ENCODE assay signal across 11 mouse cellular contexts in the genomic region with DNA sequence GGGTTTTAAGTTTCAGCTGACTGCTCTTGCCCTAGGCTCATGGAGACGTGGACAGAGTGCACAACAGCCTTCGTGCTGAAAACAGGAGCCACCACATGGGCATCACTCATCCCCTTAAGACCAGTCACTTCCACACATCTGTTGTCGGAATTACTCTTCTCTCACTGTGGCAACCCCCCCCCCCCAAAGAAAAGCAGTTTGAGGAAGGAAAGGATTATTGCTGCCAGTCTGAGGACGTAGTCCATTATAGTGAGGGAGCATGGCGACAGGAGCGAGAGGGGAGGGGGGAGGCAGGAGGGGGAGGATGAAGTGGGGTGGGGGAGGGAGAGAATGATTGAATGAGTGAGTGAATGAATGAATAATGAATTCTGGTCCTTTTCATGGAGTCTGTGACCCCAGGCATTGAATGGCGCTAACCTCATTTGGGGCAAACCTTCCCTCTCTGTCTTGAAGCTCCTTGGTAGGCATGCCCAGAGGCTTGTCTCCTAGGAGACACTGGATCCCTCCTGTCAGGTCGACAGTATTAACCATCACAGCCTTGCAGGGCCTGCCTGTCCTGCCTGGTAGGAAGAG.
A peak's percentile ranks its signal among the peaks of the same experiment; 100 is the strongest.
DNase-seq lines count a peak whose midpoint lies in the region; ATAC-seq and TF ChIP-seq lines count a peak whose summit lies in the region.
"Had no signal": no experiment of that assay in that cellular context is flagged by ENCODE, and none has a peak within 500 bp of the region (broad histone marks: within the 10 kb centered on the region; RNA-seq: fewer than 3 reads in every experiment).

No protein-coding gene starts in this region.

- peaks cover 30% of the 10 kb centered on the region for H3K4me1 ChIP-seq in embryonic facial prominence, embryonic 13.5 days
- peaks cover 33% of the 10 kb centered on the region for H3K4me1 ChIP-seq in embryonic facial prominence, embryonic 10.5 days
- H3K4me1 ChIP-seq in forebrain, embryonic 12.5 days, result peaks cover 20% of the 10 kb centered on the region
- H3K4me1 ChIP-seq in hindbrain, embryonic 15.5 days (replicated peaks), result peaks cover 18% of the 10 kb centered on the region
- peaks cover 9% of the 10 kb centered on the region; the same call in 1 of the 2 replicates for H3K4me1 ChIP-seq in midbrain, postnatal 0 days (ENCODE audit: insufficient read depth, low read length)

- H3K9me3 ChIP-seq in embryonic facial prominence, embryonic 13.5 days, result no peaks in the 10 kb centered on the region
- no peaks in the 10 kb centered on the region for H3K9me3 ChIP-seq in embryonic facial prominence, embryonic 10.5 days
- H3K9me3 ChIP-seq in forebrain, embryonic 12.5 days, result no peaks in the 10 kb centered on the region
- H3K9me3 ChIP-seq in hindbrain, embryonic 15.5 days, result no peaks in the 10 kb centered on the region
- no peaks in the 10 kb centered on the region for H3K9me3 ChIP-seq in midbrain, postnatal 0 days (ENCODE audit: low read length)

- H3K36me3 ChIP-seq in embryonic facial prominence, embryonic 13.5 days, result no peaks in the 10 kb centered on the region
- no peaks in the 10 kb centered on the region for H3K36me3 ChIP-seq in embryonic facial prominence, embryonic 10.5 days (replicated peaks)
- H3K36me3 ChIP-seq in forebrain, embryonic 12.5 days (replicated peaks), result no peaks in the 10 kb centered on the region
- H3K36me3 ChIP-seq in hindbrain, embryonic 15.5 days, result no peaks in the 10 kb centered on the region
- no peaks in the 10 kb centered on the region for H3K36me3 ChIP-seq in midbrain, postnatal 0 days (ENCODE audit: insufficient read depth, low read length)

- 42% methylated on average over 8 of the region's 8 CpGs for WGBS in embryonic facial prominence, embryonic 13.5 days
- 45% methylated on average over 8 of the region's 8 CpGs for WGBS in embryonic facial prominence, embryonic 10.5 days
- 19% methylated on average over 8 of the region's 8 CpGs for WGBS in forebrain, embryonic 12.5 days
- WGBS in hindbrain, embryonic 15.5 days, result 19% methylated on average over 8 of the region's 8 CpGs
- WGBS in midbrain, postnatal 0 days, result 20% methylated on average over 8 of the region's 8 CpGs

- no peak overlapping the region for H3K4me2 ChIP-seq in embryonic facial prominence, embryonic 13.5 days
- H3K4me2 ChIP-seq in forebrain, embryonic 12.5 days, result peak overlapping the region; percentile 26
- H3K4me2 ChIP-seq in hindbrain, embryonic 15.5 days, result no peak overlapping the region
- H3K4me2 ChIP-seq in midbrain, postnatal 0 days (ENCODE audit: low read depth, low read length, poor library complexity, severe bottlenecking), result no peak overlapping the region

- H3K4me3 ChIP-seq in embryonic facial prominence, embryonic 13.5 days, result no peak overlapping the region
- H3K4me3 ChIP-seq in embryonic facial prominence, embryonic 10.5 days, result no peak overlapping the region
- no peak overlapping the region for H3K4me3 ChIP-seq in forebrain, embryonic 12.5 days (replicated peaks)
- no peak overlapping the region for H3K4me3 ChIP-seq in hindbrain, embryonic 15.5 days
- no peak overlapping the region for H3K4me3 ChIP-seq in midbrain, postnatal 0 days (ENCODE audit: low read depth, low read length)

- H3K27me3 ChIP-seq in embryonic facial prominence, embryonic 13.5 days, result no peaks in the 10 kb centered on the region
- 0 out of 2 replicates have a peak, but pooled peaks cover 8% of the 10 kb centered on the region for H3K27me3 ChIP-seq in embryonic facial prominence, embryonic 10.5 days (replicated peaks; ENCODE audit: low read depth, poor library complexity, severe bottlenecking)
- peaks cover 9% of the 10 kb centered on the region for H3K27me3 ChIP-seq in forebrain, embryonic 12.5 days
- H3K27me3 ChIP-seq in hindbrain, embryonic 15.5 days, result no peaks in the 10 kb centered on the region
- H3K27me3 ChIP-seq in midbrain, postnatal 0 days (ENCODE audit: insufficient read depth, low read length), result no peaks in the 10 kb centered on the region; the same call in 1 of the 2 replicates

- ATAC-seq in embryonic facial prominence, embryonic 13.5 days (ENCODE audit: insufficient number of reproducible peaks, insufficient read depth, low FRiP score, low TSS enrichment, low read depth), result no peak
- ATAC-seq in forebrain, embryonic 12.5 days (ENCODE audit: low FRiP score), result peak; percentile 80
- ATAC-seq in hindbrain, embryonic 15.5 days (ENCODE audit: low FRiP score, low read depth), result peak; percentile 74
- ATAC-seq in midbrain, postnatal 0 days (ENCODE audit: low FRiP score), result peak; percentile 75

- TF ChIP-seq CTCF in midbrain, postnatal 0 days (IDR thresholded peaks at IDR 0.05), result no peak

- H3K27ac ChIP-seq in embryonic facial prominence, embryonic 13.5 days, result peak overlapping the region; percentile 33; the same call in 1 of the 2 replicates
- H3K27ac ChIP-seq in embryonic facial prominence, embryonic 10.5 days (replicated peaks), result no peak overlapping the region
- H3K27ac ChIP-seq in forebrain, embryonic 12.5 days, result peak overlapping the region; percentile 76
- H3K27ac ChIP-seq in hindbrain, embryonic 15.5 days (replicated peaks), result 0 out of 2 replicates have a peak overlapping the region, but pooled peaks have one; percentile 4
- H3K27ac ChIP-seq in midbrain, postnatal 0 days (ENCODE audit: low read depth, low read length), result peak overlapping the region; percentile 67
- H3K27ac ChIP-seq: liver, embryonic 14.5 days had no signal

- H3K9ac ChIP-seq in embryonic facial prominence, embryonic 13.5 days, result no peak overlapping the region
- no peak overlapping the region for H3K9ac ChIP-seq in forebrain, embryonic 12.5 days
- no peak overlapping the region for H3K9ac ChIP-seq in hindbrain, embryonic 15.5 days
- 0 out of 2 replicates have a peak overlapping the region, but pooled peaks have one; percentile 19 for H3K9ac ChIP-seq in midbrain, postnatal 0 days (replicated peaks; ENCODE audit: low read length, poor library complexity, severe bottlenecking)
- H3K9ac ChIP-seq: liver, embryonic 14.5 days had no signal

- no peak for DNase-seq in embryonic facial prominence, embryonic 10.5 days (ENCODE audit: low spot score)
- DNase-seq in midbrain, postnatal 0 days (ENCODE audit: low spot score), result peak; percentile 49
- DNase-seq in urinary bladder, postnatal 25 days (ENCODE audit: low spot score), result no peak
- DNase-seq in thymus, postnatal 36 days, result no peak
- DNase-seq in layer of hippocampus, adult 11-12 months (ENCODE audit: low spot score), result no peak
- DNase-seq: adrenal gland, postnatal 25 days; lung, postnatal 14 days had no signal
